Mouse (Mus musculus): Measurements from ENCODE around the gene Olfr191.
"Not testable (repeated sequence)": the region's sequence is repeated elsewhere in the genome, so short reads cannot be mapped to it uniquely, and the experiment has no call there.

Gene Olfr191

GRCm38 (mm10) chr16:59089722-59090121, at the start of gene Olfr191:
TSS of gene Olfr191 (minus strand) at chr16:59089822.
- DNase-seq = not testable (repeated sequence)

- no peak for DNase-seq
These were observed 41.1 kb upstream of the Olfr191 start for GRCm38 (mm10) chr16:59130740-59131139.

GRCm38 (mm10) chr16:59120969-59121368, 31.3 kb upstream of the Olfr191 start, which contains the start of gene Olfr194:
TSS of gene Olfr194 (minus strand) at chr16:59121069.
- DNase-seq = no peak

- DNase-seq = no peak
These were observed 22.2 kb upstream of the Olfr191 start, which contains the start of gene Olfr193 for GRCm38 (mm10) chr16:59111781-59112180. TSS of gene Olfr193 (minus strand) at chr16:59111881.

GRCm38 (mm10) chr16:59108522-59108921, 18.9 kb upstream of the Olfr191 start:
- DNase-seq = not testable (repeated sequence)

- no peak for DNase-seq
These were observed 15.7 kb upstream of the Olfr191 start for GRCm38 (mm10) chr16:59105312-59105711.

GRCm38 (mm10) chr16:59081113-59081512, 8.5 kb downstream of the Olfr191 start:
- not testable (repeated sequence) for DNase-seq

GRCm38 (mm10) chr16:59077905-59078304, 11.7 kb downstream of the Olfr191 start, which contains the start of gene Olfr190:
TSS of gene Olfr190 (minus strand) at chr16:59078005.
- no peak for DNase-seq

- DNase-seq = no peak
These were observed 16.1 kb downstream of the Olfr191 start for GRCm38 (mm10) chr16:59073520-59073919.

- no peak for DNase-seq
These were observed 17.9 kb downstream of the Olfr191 start for GRCm38 (mm10) chr16:59071755-59072154.

- not testable (repeated sequence) for DNase-seq
These were observed 27.2 kb downstream of the Olfr191 start for GRCm38 (mm10) chr16:59062411-59062810.

- not testable (repeated sequence) for DNase-seq
These were observed 40.3 kb downstream of the Olfr191 start for GRCm38 (mm10) chr16:59049286-59049685.

- DNase-seq = no peak
These were observed 40.8 kb downstream of the Olfr191 start for GRCm38 (mm10) chr16:59048860-59049259.

- no peak for DNase-seq
These were observed 42.0 kb downstream of the Olfr191 start for GRCm38 (mm10) chr16:59047579-59047978.

GRCm38 (mm10) chr16:59045835-59046234, 43.8 kb downstream of the Olfr191 start:
- DNase-seq = no peak

- DNase-seq = no peak
These were observed 49.9 kb downstream of the Olfr191 start, which contains the start of gene Olfr187 for GRCm38 (mm10) chr16:59039710-59040109. TSS of gene Olfr187 (minus strand) at chr16:59039767.

All from cerebellum, postnatal 36 days (tissue).